Mouse (Mus musculus): ENCODE measurements around the gene Bend5.

DNA sequence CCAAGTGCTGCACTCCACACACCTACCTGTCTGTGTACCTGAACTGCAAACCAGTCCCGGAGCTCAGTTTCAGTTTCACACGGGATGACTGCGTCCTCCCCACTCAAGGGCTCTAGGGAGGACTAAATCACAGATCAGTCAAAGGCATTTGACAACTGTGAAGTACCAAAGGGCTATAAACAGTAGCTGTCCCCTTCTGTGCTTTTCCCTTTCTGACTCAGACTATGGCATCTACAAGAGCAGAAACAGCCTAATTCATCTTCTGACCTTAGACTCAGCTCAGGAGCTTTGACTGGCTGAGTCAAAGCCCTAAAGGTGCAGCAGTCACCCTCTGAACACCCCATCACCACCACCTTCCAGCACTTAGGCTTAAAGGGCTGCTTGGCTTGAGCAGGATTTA is 56.9 kb downstream of the Bend5 start:
- TF ChIP-seq CTCF (IDR thresholded peaks at IDR 0.05; ENCODE audit: low read depth) (no peak), EP300 (optimal IDR thresholded peaks at IDR 0.05) (no peak)

All from stomach, postnatal 0 days (tissue).